Mouse (Mus musculus) MEL (cell line): ENCODE measurements around the gene Krt79.

ENCODE experiments used
- BHLHE40 ChIP-seq: IDR thresholded peaks from 2 replicates; pipeline ENCODE4 v1.6.1; 2012; ENCODE audit warnings: low read depth, mild to moderate bottlenecking, inconsistent platforms, low read length, improper control_type of control experiment, borderline replicate concordance
- CTCF ChIP-seq, 3 experiments: IDR thresholded peaks in 2 of 3; conservative IDR thresholded peaks in 1 of 3; 2 replicates each; pipeline ENCODE4 v1.5.1; 2011 to 2012; ENCODE audit warnings: low read length in 3 of 3, low read depth in 2 of 3, mild to moderate bottlenecking in 2 of 3, improper control_type of control experiment in 1 of 3, inconsistent platforms in 1 of 3, mixed read lengths in 1 of 3, moderate library complexity in 1 of 3; ENCODE audit not compliant: control insufficient read depth in 1 of 3, insufficient read depth in 1 of 3, poor library complexity in 1 of 3, severe bottlenecking in 1 of 3
- JUND ChIP-seq: IDR thresholded peaks from 2 replicates; pipeline ENCODE4 v1.6.1; 2011; ENCODE audit warnings: low read depth, mild to moderate bottlenecking, improper control_type of control experiment, low read length
- POLR2A ChIP-seq, 2 experiments: IDR thresholded peaks; 2 replicates each; pipeline ENCODE4 v1.6.1; 2011 to 2012; ENCODE audit warnings: low read length in 2 of 2, mild to moderate bottlenecking in 2 of 2, control low read depth in 1 of 2, improper control_type of control experiment in 1 of 2, low read depth in 1 of 2, moderate library complexity in 1 of 2; ENCODE audit not compliant: control insufficient read depth in 1 of 2, insufficient read depth in 1 of 2, poor library complexity in 1 of 2

GRCm38 (mm10) chr15:101970536-101970935 is 30.4 kb upstream of the Krt79 start:
- TF ChIP-seq CTCF (IDR thresholded peaks at IDR 0.05 in 2 of 3, conservative IDR thresholded peaks at IDR 0.05 in 1 of 3; ENCODE audit: control insufficient read depth in 1 of 3, insufficient read depth in 1 of 3, low read depth in 2 of 3, low read length in 3 of 3, poor library complexity in 1 of 3, severe bottlenecking in 1 of 3) (peak; percentile 51 to 68 (median 56); a peak in 5 of 6 replicates), POLR2A (IDR thresholded peaks at IDR 0.05; ENCODE audit: control insufficient read depth in 1 of 2, insufficient read depth in 1 of 2, low read depth in 1 of 2, low read length in 2 of 2, poor library complexity in 1 of 2) (no peak), BHLHE40 (no peak), JUND (no peak)
